Mouse (Mus musculus) kidney, embryonic 16.5 days (tissue): Measurements from ENCODE around the gene Pip5k1b. TPM values are rescaled to one million over a fixed set of nuclear protein-coding genes. Genes with fewer than 3 reads are reported as not detected.
"Not testable (repeated sequence)": the region's sequence is repeated elsewhere in the genome, so short reads cannot be mapped to it uniquely, and the experiment has no call there.

Source experiments
- ATAC-seq: fragments of 200-750 bp; cut with Nextera tagmentation; 2 replicates; pipeline ENCODE4 v1.8.0; 2017; ENCODE audit warnings: moderate TSS enrichment; ENCODE audit not compliant: low FRiP score, low TSS enrichment
- H3K27ac ChIP-seq: fragments of 300-500 bp; sonication (generic); 2 replicates; pipeline ENCODE4 v1.5.1; 2014; ENCODE audit warnings: low read length
- H3K27me3 ChIP-seq: fragments of 300-500 bp; sonication (generic); 2 replicates; pipeline ENCODE4 v1.6.1; 2014; ENCODE audit warnings: low read length, control low read depth, mixed read lengths; ENCODE audit not compliant: insufficient read depth
- H3K36me3 ChIP-seq: fragments of 300-500 bp; sonication (generic); 2 replicates; pipeline ENCODE4 v1.6.1; 2014; ENCODE audit warnings: low read length, control low read depth, mixed read lengths; ENCODE audit not compliant: insufficient read depth
- H3K4me1 ChIP-seq: fragments of 300-500 bp; sonication (generic); 2 replicates; pipeline ENCODE4 v1.6.1; 2014; ENCODE audit warnings: low read length, control low read depth, mixed read lengths; ENCODE audit not compliant: insufficient read depth
- H3K4me2 ChIP-seq: fragments of 300-500 bp; sonication (generic); replicated peaks from 2 replicates; pipeline ENCODE4 v1.6.1; 2014; ENCODE audit warnings: low read depth, low read length
- H3K4me3 ChIP-seq: fragments of 300-500 bp; sonication (generic); 2 replicates; pipeline ENCODE4 v1.5.1; 2014; ENCODE audit warnings: mild to moderate bottlenecking, low read length
- H3K9ac ChIP-seq: fragments of 300-500 bp; sonication (generic); replicated peaks from 2 replicates; pipeline ENCODE4 v1.6.1; 2014; ENCODE audit warnings: low read length
- H3K9me3 ChIP-seq: fragments of 300-500 bp; sonication (generic); 2 replicates; pipeline ENCODE4 v1.6.1; 2016; ENCODE audit warnings: low read length, control low read depth
- WGBS: fragments of 180-500 bp; shearing (Covaris S2); extraction: QIAGEN DNeasy Blood & Tissue Kit; methylation state at CpG from one replicate; pipeline ENCODE4 v1.1.7; 2014; 5-methylcytosine and 5-hydroxymethylcytosine counted together
- polyA plus RNA-seq: library from polyadenylated mRNA; unstranded; fragments of >200 nt; fragmentation: Nextera tagmentation; extraction: Ambion mirVana; gene quantifications from 2 replicates; pipeline ENCODE4 v1.2.1, GENCODE M21; 2015

Pip5k1b gene
- polyA plus RNA-seq, 1 experiment from 2014 or later: 2.2 TPM

- H3K27ac ChIP-seq: peak overlapping the region; percentile 46; the same call in 1 of the 2 replicates
- H3K9me3 ChIP-seq: no peaks in the 10 kb centered on the region
- no peaks in the 10 kb centered on the region for H3K36me3 ChIP-seq
- peak overlapping the region; percentile 85 for H3K4me3 ChIP-seq
- H3K27me3 ChIP-seq: peaks cover 2% of the 10 kb centered on the region; the same call in 1 of the 2 replicates
- under 1% methylated on average over 12 of the region's 12 CpGs for WGBS
- H3K4me1 ChIP-seq: peaks cover 32% of the 10 kb centered on the region
- ATAC-seq: no peak; the same call in 1 of the 2 replicates
- H3K9ac ChIP-seq: peak overlapping the region; percentile 85
- peak overlapping the region; percentile 95 for H3K4me2 ChIP-seq
These were observed 904 bp upstream of the Pip5k1b start for GRCm38 (mm10) chr19:24556585-24556966.

DNA sequence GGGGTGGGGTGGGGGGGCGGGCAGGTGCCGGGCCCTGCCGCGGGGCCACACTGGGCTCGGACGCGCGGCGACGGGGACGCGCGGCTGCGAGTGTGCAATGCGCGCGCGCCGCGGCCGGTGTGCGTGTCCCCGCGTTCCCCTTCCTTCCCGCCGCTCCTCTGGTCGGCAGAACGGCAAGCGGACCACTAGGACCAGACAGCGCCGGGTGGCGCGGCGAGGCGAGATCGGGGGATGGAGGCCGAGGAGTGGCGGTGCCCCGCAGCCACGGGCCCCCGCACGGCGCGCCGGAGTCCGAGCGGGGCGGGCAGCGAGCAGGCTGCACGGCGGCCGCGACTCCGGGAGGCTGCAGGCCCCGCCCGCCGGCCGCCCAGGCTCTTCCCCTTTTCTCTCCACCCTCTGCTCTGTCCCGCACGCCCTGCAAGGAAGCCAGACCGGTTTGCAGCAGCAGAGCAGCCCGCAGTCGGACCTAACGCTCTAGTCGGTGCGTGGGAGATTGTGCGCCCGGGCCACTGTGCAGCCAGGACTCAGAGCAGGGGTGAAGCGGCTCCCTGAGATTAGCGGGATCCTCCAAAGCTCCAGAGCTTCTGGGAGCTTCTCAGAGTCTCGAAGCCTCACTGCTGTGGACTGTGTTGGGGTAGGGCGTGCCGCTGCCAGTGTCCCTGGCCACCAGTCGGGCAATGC lies 372 bp upstream of the Pip5k1b start:
- Histone ChIP-seq H3K4me2 (peak overlapping the region; percentile 95), H3K27me3 (peaks cover 2% of the 10 kb centered on the region; the same call in 1 of the 2 replicates), H3K4me1 (peaks cover 32% of the 10 kb centered on the region), H3K9me3 (no peaks in the 10 kb centered on the region), H3K9ac (peak overlapping the region; percentile 85), H3K27ac (peak overlapping the region; percentile 46; the same call in 1 of the 2 replicates), H3K4me3 (peak overlapping the region; percentile 85), H3K36me3 (no peaks in the 10 kb centered on the region)
- ATAC-seq: peak; percentile 93
- under 1% methylated on average over 46 of the region's 74 CpGs for WGBS

DNA sequence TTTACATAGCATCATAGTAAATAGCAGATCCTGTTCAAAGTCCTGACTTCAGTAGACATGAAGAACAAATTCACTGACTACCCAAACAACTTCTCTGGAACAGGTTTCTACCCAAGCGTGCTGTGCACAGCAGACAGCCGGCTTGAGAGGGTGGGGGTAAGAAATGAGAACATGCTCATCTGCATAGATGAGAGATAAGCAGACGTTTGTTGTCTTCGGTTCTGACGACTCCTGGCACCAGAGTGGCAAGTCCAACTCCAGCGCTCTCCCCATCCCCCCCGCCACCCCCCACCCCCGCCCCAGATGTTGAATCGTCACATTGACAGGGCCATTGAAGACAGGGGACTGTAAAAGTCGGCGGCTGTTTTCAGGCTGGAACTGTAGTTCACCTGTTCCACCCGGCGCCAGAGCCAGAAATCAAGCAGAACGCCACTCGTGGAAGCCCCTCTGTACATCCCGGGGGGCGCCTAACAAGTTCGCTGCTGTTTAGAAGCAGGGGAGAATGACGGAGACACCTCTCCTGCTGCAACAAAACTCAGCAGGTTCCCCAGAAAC lies 684 bp downstream of the Pip5k1b start:
- Histone ChIP-seq H3K27me3 (peaks cover 2% of the 10 kb centered on the region; the same call in 1 of the 2 replicates), H3K9ac (peak overlapping the region; percentile 85), H3K9me3 (no peaks in the 10 kb centered on the region), H3K4me3 (peak overlapping the region; percentile 85), H3K4me2 (peak overlapping the region; percentile 95), H3K27ac (no peak overlapping the region), H3K4me1 (peaks cover 32% of the 10 kb centered on the region), H3K36me3 (no peaks in the 10 kb centered on the region)
- ATAC-seq: no peak
- WGBS: under 1% methylated on average over 19 of the region's 19 CpGs

DNA sequence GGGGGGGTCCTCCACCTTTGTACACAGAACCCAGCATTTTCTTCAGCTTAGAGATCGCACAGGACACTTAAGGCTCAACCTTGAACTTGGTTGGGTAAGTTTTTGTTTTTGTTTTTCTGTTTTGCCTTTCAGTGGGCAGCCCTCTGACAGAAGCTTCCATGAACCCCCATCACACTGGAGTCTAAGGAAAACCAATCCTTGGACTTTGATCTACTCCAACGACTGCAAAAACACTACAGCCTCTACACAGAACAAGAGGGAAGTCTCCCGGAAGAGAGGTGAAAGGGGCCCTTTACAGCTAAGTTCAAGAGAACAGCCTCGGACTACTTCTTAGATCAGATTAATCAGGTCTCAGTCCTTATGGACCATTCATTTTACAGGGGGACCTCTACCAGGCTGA lies 1.2 kb downstream of the Pip5k1b start:
- H3K9ac ChIP-seq: no peak overlapping the region
- peak overlapping the region; percentile 95 for H3K4me2 ChIP-seq
- peaks cover 2% of the 10 kb centered on the region; the same call in 1 of the 2 replicates for H3K27me3 ChIP-seq
- ATAC-seq: no peak
- peaks cover 32% of the 10 kb centered on the region for H3K4me1 ChIP-seq
- peak overlapping the region; percentile 85 for H3K4me3 ChIP-seq
- H3K27ac ChIP-seq: no peak overlapping the region
- H3K36me3 ChIP-seq: no peaks in the 10 kb centered on the region
- WGBS: 21% methylated on average over 4 of the region's 4 CpGs
- no peaks in the 10 kb centered on the region for H3K9me3 ChIP-seq

GRCm38 (mm10) chr19:24553291-24554075 lies 2.2 kb downstream of the Pip5k1b start:
- Histone ChIP-seq H3K4me2 (no peak overlapping the region), H3K9me3 (peaks cover 2% of the 10 kb centered on the region; the same call in 1 of the 2 replicates), H3K9ac (no peak overlapping the region), H3K27ac (no peak overlapping the region), H3K36me3 (no peaks in the 10 kb centered on the region), H3K4me1 (peaks cover 32% of the 10 kb centered on the region), H3K27me3 (no peaks in the 10 kb centered on the region; the same call in 1 of the 2 replicates), H3K4me3 (no peak overlapping the region)
- 66% methylated on average over 12 of the region's 12 CpGs for WGBS
- ATAC-seq: no peak

DNA sequence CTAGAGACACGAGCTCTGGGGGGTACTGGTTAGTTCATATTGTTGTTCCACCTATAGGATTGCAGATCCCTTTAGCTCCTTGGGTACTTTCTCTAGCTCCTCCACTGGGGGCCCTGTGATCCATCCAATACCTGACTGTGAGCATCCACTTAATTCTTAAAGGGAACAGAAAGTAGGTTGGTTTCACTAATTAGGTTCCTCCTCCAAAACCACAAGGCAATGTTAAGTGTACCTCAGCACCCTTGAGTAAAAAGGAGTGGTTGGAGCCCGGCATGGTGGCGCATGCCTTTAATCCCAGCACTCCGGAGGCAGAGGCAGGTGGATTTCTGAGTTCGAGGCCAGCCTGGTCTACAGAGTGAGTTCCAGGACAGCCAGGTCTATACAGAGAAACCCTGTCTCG lies 3.0 kb downstream of the Pip5k1b start:
- H3K27ac ChIP-seq, H3K27me3 ChIP-seq, H3K9ac ChIP-seq, H3K4me3 ChIP-seq, H3K36me3 ChIP-seq, H3K4me2 ChIP-seq, ATAC-seq: not testable (repeated sequence)
- 86% methylated on average over 6 of the region's 6 CpGs for WGBS
- Histone ChIP-seq H3K4me1 (peaks cover 30% of the 10 kb centered on the region), H3K9me3 (peaks cover 11% of the 10 kb centered on the region)

- no peak overlapping the region for H3K9ac ChIP-seq
- WGBS: 67% methylated on average over 3 of the region's 3 CpGs
- H3K4me1 ChIP-seq: peaks cover 17% of the 10 kb centered on the region
- H3K4me2 ChIP-seq: no peak overlapping the region
- peaks cover 13% of the 10 kb centered on the region for H3K9me3 ChIP-seq
- no peak overlapping the region for H3K4me3 ChIP-seq
- H3K27ac ChIP-seq: no peak overlapping the region
- H3K27me3 ChIP-seq: no peaks in the 10 kb centered on the region; the same call in 1 of the 2 replicates
- ATAC-seq: no peak
- 0 out of 2 replicates have a peak, but pooled peaks cover 2% of the 10 kb centered on the region for H3K36me3 ChIP-seq
These were observed 4.3 kb downstream of the Pip5k1b start for GRCm38 (mm10) chr19:24551196-24551954.

- Histone ChIP-seq H3K36me3 (0 out of 2 replicates have a peak, but pooled peaks cover 2% of the 10 kb centered on the region), H3K4me2 (no peak overlapping the region), H3K27ac (no peak overlapping the region), H3K9me3 (peaks cover 13% of the 10 kb centered on the region), H3K9ac (no peak overlapping the region), H3K4me3 (no peak overlapping the region), H3K27me3 (no peaks in the 10 kb centered on the region; the same call in 1 of the 2 replicates), H3K4me1 (peaks cover 15% of the 10 kb centered on the region)
- ATAC-seq: no peak
- 76% methylated on average over 7 of the region's 7 CpGs for WGBS
These were observed 4.9 kb downstream of the Pip5k1b start for GRCm38 (mm10) chr19:24550778-24551177.

DNA sequence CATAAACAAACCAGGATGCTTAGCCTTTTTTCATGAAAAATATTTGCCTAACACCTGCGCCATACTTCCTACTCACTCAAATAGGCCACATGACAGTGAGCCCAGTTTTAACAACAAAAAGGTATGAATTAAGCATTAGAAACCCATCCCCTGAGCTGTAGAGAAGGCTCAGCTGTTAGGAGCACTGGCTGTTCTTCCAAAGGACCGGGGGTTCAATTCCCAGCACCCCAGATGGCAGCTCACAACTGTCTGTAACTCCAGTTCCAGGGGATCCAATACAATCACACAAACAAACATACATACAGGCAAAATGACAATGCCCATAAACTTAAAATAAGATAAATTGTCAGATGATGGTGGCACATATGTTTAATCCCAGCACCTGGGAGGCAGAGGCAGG lies 5.7 kb downstream of the Pip5k1b start:
- H3K27me3 ChIP-seq: no peaks in the 10 kb centered on the region; the same call in 1 of the 2 replicates
- no peak overlapping the region for H3K4me2 ChIP-seq
- H3K4me3 ChIP-seq: no peak overlapping the region
- no peak overlapping the region for H3K27ac ChIP-seq
- no peak for ATAC-seq
- no peak overlapping the region for H3K9ac ChIP-seq
- WGBS: 92% methylated on average over 2 of the region's 2 CpGs
- 0 out of 2 replicates have a peak, but pooled peaks cover 2% of the 10 kb centered on the region for H3K36me3 ChIP-seq
- H3K4me1 ChIP-seq: peaks cover 10% of the 10 kb centered on the region
- peaks cover 13% of the 10 kb centered on the region for H3K9me3 ChIP-seq
